Mouse (Mus musculus): ENCODE results near the gene Bnip3.

Gene Bnip3

GRCm38 (mm10) chr7:138909277-138910192 is at the start of gene Bnip3:
Gene Bnip3, minus strand, starts transcription at chr7:138909519.
- no peak for DNase-seq (ENCODE audit: extremely low spot score, low read depth, low spot score)

- DNase-seq (ENCODE audit: extremely low spot score, low read depth, low spot score): no peak
Observed at GRCm38 (mm10) chr7:138957106-138957505, 47.8 kb upstream of the Bnip3 start.

DNA sequence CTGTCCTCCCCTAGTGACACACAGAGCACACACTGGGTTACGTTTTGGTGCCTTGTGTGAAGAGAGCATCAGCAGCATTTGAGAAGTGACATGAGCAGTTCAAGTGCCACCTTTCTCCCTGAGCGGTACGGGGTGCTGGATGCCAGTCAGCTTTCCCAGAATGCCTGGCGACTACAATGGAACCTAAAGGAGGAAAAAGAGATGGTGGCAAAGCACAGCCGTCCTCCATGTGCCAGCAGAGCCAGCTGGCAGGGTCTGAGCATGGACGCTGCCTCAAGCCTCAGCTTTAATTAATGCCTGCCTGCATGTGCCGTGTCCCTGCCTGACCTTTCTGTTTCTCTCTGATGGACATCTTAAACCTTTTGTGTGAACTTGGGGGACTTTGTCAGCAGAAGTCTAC is 46.5 kb upstream of the Bnip3 start:
- no peak for DNase-seq (ENCODE audit: extremely low spot score, low read depth, low spot score)

- no peak for DNase-seq (ENCODE audit: extremely low spot score, low read depth, low spot score)
Observed at GRCm38 (mm10) chr7:138948309-138948708, 39.0 kb upstream of the Bnip3 start.

- DNase-seq (ENCODE audit: extremely low spot score, low read depth, low spot score): no peak
Observed at GRCm38 (mm10) chr7:138947741-138948140, 38.4 kb upstream of the Bnip3 start.

GRCm38 (mm10) chr7:138945668-138946067 is 36.3 kb upstream of the Bnip3 start:
- no peak for DNase-seq (ENCODE audit: extremely low spot score, low read depth, low spot score)

DNA sequence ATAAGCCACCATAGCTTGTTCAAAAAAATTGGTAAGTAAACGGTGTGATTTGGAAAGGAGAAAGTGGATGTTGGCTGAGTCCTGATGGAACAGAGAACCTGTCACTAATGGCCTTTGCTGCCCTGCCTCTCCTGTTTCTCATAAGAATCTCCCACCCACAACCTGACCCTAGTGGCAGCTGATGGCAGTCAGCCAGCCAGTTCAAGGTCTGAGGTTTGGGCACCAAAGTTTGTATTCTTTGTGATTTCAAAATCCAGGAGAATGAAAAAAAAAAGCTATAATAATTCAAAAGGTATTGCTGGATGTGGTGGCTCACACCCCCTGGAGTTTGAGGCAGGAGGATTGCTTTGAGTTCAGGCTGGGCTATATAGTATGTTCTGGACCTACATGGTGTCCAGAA is 33.0 kb upstream of the Bnip3 start:
- no peak for DNase-seq (ENCODE audit: extremely low spot score, low read depth, low spot score)

GRCm38 (mm10) chr7:138941571-138941970 is 32.3 kb upstream of the Bnip3 start:
- no peak for DNase-seq (ENCODE audit: extremely low spot score, low read depth, low spot score)

- DNase-seq (ENCODE audit: extremely low spot score, low read depth, low spot score): no peak
Observed at GRCm38 (mm10) chr7:138940612-138941461, 31.5 kb upstream of the Bnip3 start, which contains the start of gene Jakmip3. Gene Jakmip3, plus strand, starts transcription at chr7:138940730.

GRCm38 (mm10) chr7:138940256-138940611 is 30.9 kb upstream of the Bnip3 start:
- no peak for DNase-seq (ENCODE audit: extremely low spot score, low read depth, low spot score)

GRCm38 (mm10) chr7:138938991-138939390 is 29.7 kb upstream of the Bnip3 start:
- DNase-seq (ENCODE audit: extremely low spot score, low read depth, low spot score): no peak

DNA sequence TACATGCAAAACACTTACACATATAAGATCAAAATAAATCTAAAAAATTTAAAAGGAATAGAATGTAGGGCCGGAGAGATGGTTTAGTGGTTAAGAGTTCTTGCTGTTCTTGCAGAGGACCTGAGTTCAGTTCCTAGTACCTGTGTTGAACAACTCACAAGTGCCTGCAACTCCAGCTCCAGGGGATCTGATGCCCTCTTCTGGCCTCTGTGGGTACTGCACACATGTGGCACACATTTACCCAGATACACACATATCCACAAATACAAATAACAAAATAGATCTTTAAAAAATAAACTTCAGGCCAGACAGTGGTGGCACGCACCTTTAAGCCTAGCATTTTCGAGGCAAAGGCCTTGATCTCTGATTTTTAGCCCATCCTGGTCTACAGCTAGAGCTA is 25.2 kb upstream of the Bnip3 start:
- no peak for DNase-seq (ENCODE audit: extremely low spot score, low read depth, low spot score)

- no peak for DNase-seq (ENCODE audit: extremely low spot score, low read depth, low spot score)
Observed at GRCm38 (mm10) chr7:138928456-138928855, 19.1 kb upstream of the Bnip3 start.

DNA sequence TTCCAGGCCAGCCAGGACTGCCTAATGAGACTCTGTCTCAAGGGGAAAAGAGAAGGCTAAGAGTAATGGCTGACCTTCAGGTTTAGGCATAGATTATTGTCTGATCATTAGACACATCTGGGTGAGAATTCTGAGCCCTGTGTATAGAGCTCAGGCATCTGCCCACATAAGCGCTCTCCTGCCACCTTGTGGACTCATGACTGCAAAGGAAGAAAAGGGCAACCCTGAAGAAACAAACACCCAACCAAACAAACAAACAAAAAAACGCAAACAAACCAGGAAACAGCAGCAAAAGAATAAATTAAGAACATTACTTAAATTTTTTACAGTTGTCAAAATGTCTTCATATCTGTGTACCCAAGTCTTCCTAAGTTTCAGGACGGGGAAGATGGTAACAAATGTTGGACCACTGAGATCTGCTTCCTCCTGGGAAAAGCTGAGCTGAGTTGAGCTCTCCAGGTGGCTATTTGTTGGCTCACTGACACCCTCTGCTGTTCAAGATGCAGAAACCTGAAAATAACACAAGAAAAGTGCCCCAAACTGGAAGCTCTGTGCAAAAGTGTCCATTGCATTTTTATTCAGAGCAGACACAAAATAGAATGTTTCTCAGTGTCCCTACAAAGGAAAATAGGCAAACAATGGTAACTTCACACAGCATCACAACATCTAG is 14.6 kb upstream of the Bnip3 start:
- DNase-seq (ENCODE audit: extremely low spot score, low read depth, low spot score): no peak

DNA sequence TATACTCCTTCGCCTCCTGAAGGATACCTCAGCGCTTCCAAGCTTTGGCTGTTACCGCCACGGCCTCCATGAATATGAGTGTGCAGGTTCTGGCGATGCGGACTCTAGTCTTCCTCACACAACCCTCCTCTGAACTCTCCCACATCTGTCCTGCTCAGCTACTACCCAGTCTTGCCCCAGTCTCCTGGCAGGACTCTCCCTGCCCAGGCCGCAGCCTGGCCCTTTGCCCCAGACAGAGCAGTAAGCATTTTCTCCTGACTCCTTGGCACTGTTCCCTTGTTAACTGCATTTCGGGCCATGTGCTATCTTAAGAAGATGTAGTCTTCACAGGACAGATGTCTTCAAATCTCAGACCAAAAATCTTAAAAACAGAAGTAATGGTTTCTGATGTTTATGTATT is 12.3 kb upstream of the Bnip3 start:
- no peak for DNase-seq (ENCODE audit: extremely low spot score, low read depth, low spot score)

GRCm38 (mm10) chr7:138919156-138919944 is 10.0 kb upstream of the Bnip3 start:
- no peak for DNase-seq (ENCODE audit: extremely low spot score, low read depth, low spot score)

DNA sequence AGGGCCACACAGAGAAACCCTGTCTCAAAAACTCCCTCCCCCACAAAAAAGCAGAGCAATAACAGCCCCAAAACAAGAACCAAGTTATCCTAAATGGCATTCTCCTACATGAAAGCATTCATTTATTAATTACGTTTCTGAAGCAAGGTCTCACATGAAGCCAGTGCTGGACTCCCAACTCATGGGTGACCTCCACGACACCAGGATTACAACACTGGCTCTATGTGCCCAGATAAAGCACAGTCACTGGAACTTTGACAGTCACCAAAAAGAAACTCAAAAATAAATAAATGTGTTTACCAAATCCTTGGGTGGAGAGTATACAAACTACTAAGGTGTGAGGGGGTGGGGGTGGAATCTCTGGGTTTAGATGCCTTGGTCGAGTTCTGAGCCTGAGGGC is 4.3 kb upstream of the Bnip3 start:
- no peak for DNase-seq (ENCODE audit: extremely low spot score, low read depth, low spot score)

- no peak for DNase-seq (ENCODE audit: extremely low spot score, low read depth, low spot score)
Observed at GRCm38 (mm10) chr7:138910193-138910562, 859 bp upstream of the Bnip3 start.

DNA sequence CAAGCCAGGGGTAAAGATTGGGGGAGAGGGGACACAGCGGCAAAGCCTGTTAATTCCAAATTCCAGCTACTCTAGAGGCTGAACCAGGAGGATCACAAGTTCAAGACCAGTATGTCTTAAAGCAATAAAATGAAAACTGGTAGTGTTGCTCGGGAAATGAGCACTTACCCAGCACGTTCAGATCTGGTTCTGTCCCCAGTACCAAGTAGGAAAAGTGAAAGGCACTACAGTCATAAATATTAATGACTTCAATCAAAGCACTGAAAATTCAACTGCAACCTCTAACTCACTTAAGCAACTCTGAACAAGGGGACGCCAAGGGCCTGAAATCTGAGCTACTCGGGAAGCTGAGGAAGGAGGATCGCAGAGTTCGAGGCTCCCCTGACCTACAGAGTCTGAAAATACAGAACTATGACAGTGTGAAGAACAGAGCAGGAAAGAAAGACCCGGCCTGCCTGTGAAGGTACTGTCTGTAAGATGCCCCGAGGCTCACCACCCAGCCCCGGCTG is 497 bp downstream of the Bnip3 start:
- DNase-seq (ENCODE audit: extremely low spot score, low read depth, low spot score): no peak

- no peak for DNase-seq (ENCODE audit: extremely low spot score, low read depth, low spot score)
Observed at GRCm38 (mm10) chr7:138907976-138908375, 1.3 kb downstream of the Bnip3 start.

Data from hindlimb bud, embryonic 11.5 days (tissue).